Mouse (Mus musculus) erythroblast, embryonic 14.5 days (primary cell): Measurements from ENCODE around the gene Azin2.

Source experiments
- GATA1 ChIP-seq: IDR thresholded peaks from 2 replicates; pipeline ENCODE4 v1.6.1; 2012; ENCODE audit warnings: low read length, inconsistent platforms, mixed read lengths
- TAL1 ChIP-seq: IDR thresholded peaks from 3 replicates; pipeline ENCODE4 v1.6.1; 2012; ENCODE audit warnings: low read length, inconsistent platforms, mixed read lengths

DNA sequence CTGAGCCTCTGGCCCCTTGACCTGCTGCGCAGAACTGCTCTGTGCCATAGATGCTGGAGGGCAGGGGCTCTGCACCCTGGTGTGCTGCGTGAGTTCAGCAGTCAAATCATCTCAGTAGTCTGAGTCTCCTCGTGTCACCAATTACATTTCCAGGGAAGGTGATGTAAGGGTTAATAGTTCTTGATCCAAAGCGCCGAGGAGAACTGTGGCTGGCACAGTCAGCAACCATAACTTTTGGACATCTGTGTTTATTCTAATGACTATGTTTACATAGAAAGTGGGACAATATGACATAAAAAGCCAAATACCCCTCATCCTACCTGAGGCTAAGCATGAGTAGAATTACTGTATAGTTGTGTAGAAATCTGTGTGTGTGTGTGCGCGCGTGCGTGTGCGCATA lies 75.2 kb downstream of the Azin2 start:
- TF ChIP-seq TAL1 (no peak), GATA1 (no peak)
